Mouse (Mus musculus): ENCODE data around the gene RPS10-NUDT3. TPM values are rescaled to one million over a fixed set of nuclear protein-coding genes. Genes with fewer than 3 reads are reported as not detected.
A peak's percentile ranks its signal among the peaks of the same experiment; 100 is the strongest.

RPS10-NUDT3 gene
- polyA plus RNA-seq, 1 experiment from 2014 or later, result not detected

GRCm38 (mm10) chr17:27554062-27554960 is 80.7 kb downstream of the RPS10-NUDT3 start:
- Histone ChIP-seq H3K9me3 (ENCODE audit: control insufficient read depth, low read length) (no peaks in the 10 kb centered on the region), H3K36me3 (ENCODE audit: control insufficient read depth, insufficient read depth, low read length) (no peaks in the 10 kb centered on the region), H3K4me3 (ENCODE audit: low read length) (peak overlapping the region; percentile 83), H3K27ac (ENCODE audit: low read length) (peak overlapping the region; percentile 98), H3K27me3 (ENCODE audit: control insufficient read depth, insufficient read depth, low read depth, low read length) (no peaks in the 10 kb centered on the region; the same call in 1 of the 2 replicates), H3K4me1 (replicated peaks; ENCODE audit: control insufficient read depth, insufficient read depth, low read length) (peaks cover 25% of the 10 kb centered on the region), H3K4me2 (ENCODE audit: low read depth, low read length) (peak overlapping the region; percentile 85), H3K9ac (ENCODE audit: low read length) (peak overlapping the region; percentile 88)
- WGBS, result 48% methylated on average over 20 of the region's 20 CpGs
- ATAC-seq (ENCODE audit: low read depth), result no peak

- Histone ChIP-seq H3K4me2 (ENCODE audit: low read depth, low read length) (no peak overlapping the region), H3K27ac (ENCODE audit: low read length) (no peak overlapping the region), H3K4me1 (replicated peaks; ENCODE audit: control insufficient read depth, insufficient read depth, low read length) (peaks cover 15% of the 10 kb centered on the region), H3K9ac (ENCODE audit: low read length) (no peak overlapping the region), H3K4me3 (ENCODE audit: low read length) (no peak overlapping the region), H3K36me3 (ENCODE audit: control insufficient read depth, insufficient read depth, low read length) (no peaks in the 10 kb centered on the region), H3K27me3 (ENCODE audit: control insufficient read depth, insufficient read depth, low read depth, low read length) (no peaks in the 10 kb centered on the region), H3K9me3 (ENCODE audit: control insufficient read depth, low read length) (no peaks in the 10 kb centered on the region)
- WGBS, result 73% methylated on average over 23 of the region's 23 CpGs
- ATAC-seq (ENCODE audit: low read depth), result no peak
These were observed 82.5 kb downstream of the RPS10-NUDT3 start for GRCm38 (mm10) chr17:27552215-27553201.

GRCm38 (mm10) chr17:27551393-27551940 is 83.6 kb downstream of the RPS10-NUDT3 start:
- H3K36me3 ChIP-seq (ENCODE audit: control insufficient read depth, insufficient read depth, low read length), result no peaks in the 10 kb centered on the region
- no peak overlapping the region for H3K9ac ChIP-seq (ENCODE audit: low read length)
- H3K9me3 ChIP-seq (ENCODE audit: control insufficient read depth, low read length), result no peaks in the 10 kb centered on the region
- peaks cover 13% of the 10 kb centered on the region for H3K4me1 ChIP-seq (replicated peaks; ENCODE audit: control insufficient read depth, insufficient read depth, low read length)
- no peaks in the 10 kb centered on the region for H3K27me3 ChIP-seq (ENCODE audit: control insufficient read depth, insufficient read depth, low read depth, low read length)
- H3K4me3 ChIP-seq (ENCODE audit: low read length), result no peak overlapping the region
- no peak overlapping the region for H3K4me2 ChIP-seq (ENCODE audit: low read depth, low read length)
- no peak overlapping the region for H3K27ac ChIP-seq (ENCODE audit: low read length)
- ATAC-seq (ENCODE audit: low read depth), result no peak
- 58% methylated on average over 10 of the region's 10 CpGs for WGBS

- WGBS, result 60% methylated on average over 8 of the region's 8 CpGs
- no peak overlapping the region for H3K4me3 ChIP-seq (ENCODE audit: low read length)
- H3K27me3 ChIP-seq (ENCODE audit: control insufficient read depth, insufficient read depth, low read depth, low read length), result no peaks in the 10 kb centered on the region
- H3K9ac ChIP-seq (ENCODE audit: low read length), result no peak overlapping the region
- H3K27ac ChIP-seq (ENCODE audit: low read length), result no peak overlapping the region
- ATAC-seq (ENCODE audit: low read depth), result no peak
- no peak overlapping the region for H3K4me2 ChIP-seq (ENCODE audit: low read depth, low read length)
- H3K9me3 ChIP-seq (ENCODE audit: control insufficient read depth, low read length), result no peaks in the 10 kb centered on the region
- no peaks in the 10 kb centered on the region for H3K36me3 ChIP-seq (ENCODE audit: control insufficient read depth, insufficient read depth, low read length)
- H3K4me1 ChIP-seq (replicated peaks; ENCODE audit: control insufficient read depth, insufficient read depth, low read length), result peaks cover 2% of the 10 kb centered on the region; the same call in 1 of the 2 replicates
These were observed 85.8 kb downstream of the RPS10-NUDT3 start for GRCm38 (mm10) chr17:27549234-27549633.

- Histone ChIP-seq H3K4me2 (ENCODE audit: low read depth, low read length) (no peak overlapping the region), H3K4me3 (ENCODE audit: low read length) (no peak overlapping the region), H3K9ac (ENCODE audit: low read length) (no peak overlapping the region), H3K27me3 (ENCODE audit: control insufficient read depth, insufficient read depth, low read depth, low read length) (no peaks in the 10 kb centered on the region), H3K4me1 (replicated peaks; ENCODE audit: control insufficient read depth, insufficient read depth, low read length) (0 out of 2 replicates have a peak, but pooled peaks cover 2% of the 10 kb centered on the region), H3K9me3 (ENCODE audit: control insufficient read depth, low read length) (no peaks in the 10 kb centered on the region), H3K36me3 (ENCODE audit: control insufficient read depth, insufficient read depth, low read length) (no peaks in the 10 kb centered on the region), H3K27ac (ENCODE audit: low read length) (no peak overlapping the region)
- ATAC-seq (ENCODE audit: low read depth), result 0 out of 2 replicates have a peak, but pooled peaks have one; percentile 34
- WGBS, result 52% methylated on average over 9 of the region's 9 CpGs
These were observed 87.7 kb downstream of the RPS10-NUDT3 start for GRCm38 (mm10) chr17:27547253-27547868.

GRCm38 (mm10) chr17:27546574-27547085 is 88.4 kb downstream of the RPS10-NUDT3 start:
- Histone ChIP-seq H3K27ac (ENCODE audit: low read length) (no peak overlapping the region), H3K4me1 (replicated peaks; ENCODE audit: control insufficient read depth, insufficient read depth, low read length) (0 out of 2 replicates have a peak, but pooled peaks cover 2% of the 10 kb centered on the region), H3K36me3 (ENCODE audit: control insufficient read depth, insufficient read depth, low read length) (no peaks in the 10 kb centered on the region), H3K27me3 (ENCODE audit: control insufficient read depth, insufficient read depth, low read depth, low read length) (no peaks in the 10 kb centered on the region), H3K4me3 (ENCODE audit: low read length) (no peak overlapping the region), H3K9me3 (ENCODE audit: control insufficient read depth, low read length) (no peaks in the 10 kb centered on the region), H3K4me2 (ENCODE audit: low read depth, low read length) (no peak overlapping the region), H3K9ac (ENCODE audit: low read length) (no peak overlapping the region)
- no peak for ATAC-seq (ENCODE audit: low read depth)
- 64% methylated on average over 7 of the region's 7 CpGs for WGBS

GRCm38 (mm10) chr17:27545991-27546390 is 89.0 kb downstream of the RPS10-NUDT3 start:
- H3K4me2 ChIP-seq (ENCODE audit: low read depth, low read length), result no peak overlapping the region
- H3K4me1 ChIP-seq (replicated peaks; ENCODE audit: control insufficient read depth, insufficient read depth, low read length), result 0 out of 2 replicates have a peak, but pooled peaks cover 2% of the 10 kb centered on the region
- H3K36me3 ChIP-seq (ENCODE audit: control insufficient read depth, insufficient read depth, low read length), result no peaks in the 10 kb centered on the region
- H3K27ac ChIP-seq (ENCODE audit: low read length), result no peak overlapping the region
- 33% methylated on average over 12 of the region's 12 CpGs for WGBS
- no peaks in the 10 kb centered on the region for H3K27me3 ChIP-seq (ENCODE audit: control insufficient read depth, insufficient read depth, low read depth, low read length)
- H3K9me3 ChIP-seq (ENCODE audit: control insufficient read depth, low read length), result no peaks in the 10 kb centered on the region
- no peak overlapping the region for H3K4me3 ChIP-seq (ENCODE audit: low read length)
- no peak overlapping the region for H3K9ac ChIP-seq (ENCODE audit: low read length)
- no peak for ATAC-seq (ENCODE audit: low read depth)

- no peaks in the 10 kb centered on the region for H3K36me3 ChIP-seq (ENCODE audit: control insufficient read depth, insufficient read depth, low read length)
- no peak overlapping the region for H3K27ac ChIP-seq (ENCODE audit: low read length)
- H3K27me3 ChIP-seq (ENCODE audit: control insufficient read depth, insufficient read depth, low read depth, low read length), result no peaks in the 10 kb centered on the region
- no peak overlapping the region for H3K9ac ChIP-seq (ENCODE audit: low read length)
- no peaks in the 10 kb centered on the region for H3K9me3 ChIP-seq (ENCODE audit: control insufficient read depth, low read length)
- 80% methylated on average over 11 of the region's 11 CpGs for WGBS
- no peak overlapping the region for H3K4me2 ChIP-seq (ENCODE audit: low read depth, low read length)
- ATAC-seq (ENCODE audit: low read depth), result no peak
- no peak overlapping the region for H3K4me3 ChIP-seq (ENCODE audit: low read length)
- 0 out of 2 replicates have a peak, but pooled peaks cover 2% of the 10 kb centered on the region for H3K4me1 ChIP-seq (replicated peaks; ENCODE audit: control insufficient read depth, insufficient read depth, low read length)
These were observed 90.5 kb downstream of the RPS10-NUDT3 start for GRCm38 (mm10) chr17:27544551-27544950.
